Mouse (Mus musculus): Measurements from ENCODE around the gene Itih2.

GRCm38 (mm10) chr2:10140456-10140855 lies 9.3 kb upstream of the Itih2 start:
- TF ChIP-seq ZC3H11A (IDR thresholded peaks at IDR 0.05; ENCODE audit: borderline replicate concordance, low read depth, low read length) (no peak), CHD2 (IDR thresholded peaks at IDR 0.05; ENCODE audit: low read depth, low read length) (no peak), HCFC1 (IDR thresholded peaks at IDR 0.05; ENCODE audit: borderline replicate concordance, insufficient read depth, low read length) (no peak)

Data from ES-E14 (cell line).